Mouse (Mus musculus) kidney, postnatal 10 days (tissue): ENCODE data around the gene Ifna4.
A peak's percentile ranks its signal among the peaks of the same experiment; 100 is the strongest.

Experiments
- DNase-seq: peaks from one replicate; pipeline ENCODE4 v3.0.0; 2021; ENCODE audit warnings: mixed read lengths

Ifna4 gene

GRCm38 (mm10) chr4:88867366-88867925 lies 25.8 kb downstream of the Ifna4 start:
- peak; percentile 85 for DNase-seq

DNA sequence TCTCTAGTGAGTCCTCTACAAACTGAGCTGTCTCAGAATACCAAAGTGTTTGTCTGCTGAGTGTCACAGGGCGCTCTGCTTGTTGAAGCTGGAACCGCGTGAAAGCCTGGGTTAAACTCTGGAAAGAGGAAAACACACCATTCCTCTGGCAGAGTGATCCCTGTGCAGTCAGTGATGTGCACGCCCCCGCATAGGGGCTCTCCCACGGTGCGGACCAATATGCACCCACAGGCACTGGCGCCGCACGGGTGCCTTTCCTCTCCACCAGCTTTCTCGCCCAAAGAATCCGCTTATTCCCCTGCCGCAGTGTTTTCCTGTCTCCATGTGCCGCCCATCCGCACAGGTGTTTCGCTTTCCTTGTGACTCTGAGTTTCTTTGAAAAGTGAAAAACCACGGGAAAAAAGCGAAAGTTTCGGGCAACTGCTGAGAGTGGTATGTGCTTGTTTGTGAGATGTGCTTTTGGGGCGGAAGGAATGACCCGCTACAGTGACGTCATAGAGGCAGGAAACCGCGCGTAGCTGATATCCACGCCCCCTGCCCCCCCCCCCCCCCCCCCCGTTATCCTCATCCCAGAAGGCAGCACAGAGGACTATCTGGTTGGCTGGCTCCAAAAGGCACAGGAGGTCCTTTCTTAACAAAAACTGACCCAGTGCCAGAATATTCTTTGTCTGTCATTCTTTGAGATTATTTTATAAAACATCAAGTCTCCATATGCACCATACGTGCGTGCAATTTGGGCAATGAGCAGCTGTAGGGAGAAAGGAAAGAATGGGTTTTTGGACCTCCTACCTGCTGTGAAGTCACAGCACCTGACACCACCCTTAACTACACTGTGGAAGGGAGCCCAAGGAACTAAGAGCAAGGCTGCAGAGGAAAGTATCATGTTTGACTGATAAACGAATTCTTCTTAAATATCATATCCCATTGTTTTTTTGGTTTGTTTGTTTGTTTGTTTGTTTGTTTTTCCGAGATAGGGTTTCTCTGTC lies 26.6 kb downstream of the Ifna4 start:
- peak; percentile 45 for DNase-seq

- peak; percentile 21 for DNase-seq
Measured at GRCm38 (mm10) chr4:88872691-88873090, 31.0 kb downstream of the Ifna4 start.

GRCm38 (mm10) chr4:88875435-88876095 lies 33.9 kb downstream of the Ifna4 start:
- DNase-seq = no peak

GRCm38 (mm10) chr4:88876520-88876919 lies 34.9 kb downstream of the Ifna4 start:
- DNase-seq = no peak

GRCm38 (mm10) chr4:88878246-88878645 lies 36.6 kb downstream of the Ifna4 start:
- DNase-seq = peak; percentile 16

GRCm38 (mm10) chr4:88878772-88879171 lies 37.1 kb downstream of the Ifna4 start:
- no peak for DNase-seq

DNA sequence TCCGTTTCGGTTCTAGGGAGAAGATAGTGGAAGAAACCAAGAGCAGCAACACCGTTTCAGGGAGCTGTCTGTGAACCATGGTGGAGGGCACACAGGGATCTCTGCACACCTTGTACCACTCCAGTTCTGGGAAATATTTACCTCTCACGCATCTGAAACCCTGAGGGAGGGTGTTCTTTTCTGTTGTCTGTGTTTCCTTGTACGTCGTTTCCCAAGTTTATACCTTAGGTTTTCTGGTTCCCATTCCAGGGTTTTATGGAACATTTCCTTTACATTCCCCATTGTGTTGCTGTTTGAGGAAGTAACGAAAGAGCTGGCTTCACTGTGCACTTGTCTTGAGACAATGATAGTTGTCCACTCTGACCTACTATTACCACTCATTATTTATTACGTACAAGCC lies 38.4 kb downstream of the Ifna4 start, which contains the start of gene Ifne:
Ifne (minus strand) TSS at position 101 of the 400 bp plus-strand sequence.
- DNase-seq = no peak

- no peak for DNase-seq
Measured at GRCm38 (mm10) chr4:88888236-88888635, 46.6 kb downstream of the Ifna4 start.
